Mouse (Mus musculus) kidney, adult 9 months (tissue): ENCODE measurements around the gene Gm19668.
"Not testable (repeated sequence)": the region's sequence is repeated elsewhere in the genome, so short reads cannot be mapped to it uniquely, and the experiment has no call there.

Experiments
- DNase-seq: peaks from one replicate; pipeline ENCODE4 v3.0.0; 2022

The Gm19668 gene

GRCm38 (mm10) chr10:77798921-77799508, at the start of gene Gm19668:
Gm19668 (minus strand) TSS chr10:77799133.
- no peak for DNase-seq

GRCm38 (mm10) chr10:77847538-77847937, 48.6 kb upstream of the Gm19668 start:
- DNase-seq = no peak

DNA sequence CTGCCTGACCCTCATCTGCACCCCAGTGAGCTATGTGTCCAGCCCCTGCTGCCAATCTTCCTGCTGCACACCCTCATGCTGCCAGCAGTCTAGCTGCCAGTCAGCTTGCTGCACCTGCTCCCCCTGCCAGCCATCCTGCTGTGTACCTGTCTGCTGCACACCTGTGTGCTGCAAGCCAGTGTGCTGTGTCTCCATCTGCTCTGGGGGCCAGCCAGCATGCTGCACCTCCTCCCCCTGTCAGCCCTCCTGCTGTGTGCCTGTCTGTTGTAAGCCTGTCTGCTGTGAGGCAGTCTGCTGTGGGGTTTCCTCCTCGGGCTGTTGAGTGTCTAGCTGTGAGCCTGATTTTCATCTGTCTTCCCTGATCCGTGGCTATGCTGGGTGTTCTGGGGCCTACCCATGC, 48.0 kb upstream of the Gm19668 start:
- DNase-seq = no peak

DNA sequence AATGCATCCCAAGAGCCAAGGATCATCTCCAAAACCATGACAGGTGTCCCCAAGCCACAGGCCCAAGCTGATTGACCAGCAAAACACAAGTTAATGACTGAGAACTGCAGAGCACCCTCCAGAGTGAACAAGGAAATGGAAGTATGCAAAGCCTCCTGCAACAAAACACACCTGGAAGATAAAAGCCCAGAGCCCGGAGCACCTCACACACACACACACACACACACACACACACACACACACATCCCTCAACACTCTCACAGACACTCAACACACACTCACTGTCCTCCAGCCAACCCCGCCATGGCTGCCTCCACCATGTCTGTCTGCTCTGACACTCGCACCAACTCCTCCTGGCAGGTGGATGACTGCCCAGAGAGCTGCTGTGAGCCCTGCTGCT, 47.6 kb upstream of the Gm19668 start, which contains the start of gene Gm36176:
TSS of gene Gm36176 (plus strand) at position 301 of the 400 bp plus-strand sequence.
- no peak for DNase-seq

- DNase-seq = no peak
These were observed 40.1 kb upstream of the Gm19668 start for GRCm38 (mm10) chr10:77839006-77839405.

DNA sequence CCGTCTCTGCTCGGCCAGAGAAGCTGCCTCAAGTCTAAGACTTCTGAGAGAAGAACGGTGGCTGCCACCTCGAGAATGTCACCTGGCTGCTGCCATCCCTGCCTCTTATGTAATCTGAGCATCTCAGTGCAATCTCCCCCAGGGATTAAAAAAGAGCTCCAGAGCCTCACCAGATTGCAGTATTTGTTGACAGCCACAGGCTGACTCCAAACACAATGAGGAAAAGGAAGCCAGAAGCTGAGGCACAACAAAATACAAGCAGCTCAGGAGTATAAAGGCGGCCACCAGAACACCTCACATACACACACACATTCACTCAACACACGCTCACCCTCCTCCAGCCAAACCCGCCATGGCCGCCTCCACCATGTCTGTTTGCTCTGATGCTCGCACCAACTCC, 36.7 kb upstream of the Gm19668 start, which contains the start of gene Krtap10-10:
TSS of gene Krtap10-10 (plus strand) at position 301 of the 400 bp plus-strand sequence.
- DNase-seq = no peak

DNA sequence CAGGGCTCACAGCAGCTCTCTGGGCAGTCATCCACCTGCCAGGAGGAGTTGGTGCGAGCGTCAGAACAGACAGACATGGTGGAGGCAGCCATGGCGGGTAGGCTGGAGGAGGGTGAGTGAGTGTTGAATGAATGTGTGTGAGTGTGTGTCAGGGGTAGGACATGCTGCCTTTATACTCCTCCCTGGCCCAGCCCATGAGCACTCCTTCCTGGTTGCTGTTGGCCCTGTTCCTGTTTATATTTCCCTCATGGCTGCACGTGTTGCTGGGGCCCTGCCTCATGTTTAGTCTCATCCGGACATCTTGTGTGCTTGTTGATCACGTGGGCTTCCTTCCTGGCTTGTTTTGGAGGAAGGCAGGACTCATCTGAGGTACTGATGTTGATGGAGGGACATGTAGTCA, 28.0 kb upstream of the Gm19668 start, which contains the start of gene Krtap10-4:
TSS of gene Krtap10-4 (minus strand) at position 145 of the 400 bp plus-strand sequence.
- no peak for DNase-seq

- DNase-seq = no peak
These were observed 20.3 kb upstream of the Gm19668 start for GRCm38 (mm10) chr10:77819203-77819602.

GRCm38 (mm10) chr10:77818523-77818922, 19.6 kb upstream of the Gm19668 start:
- DNase-seq = no peak

GRCm38 (mm10) chr10:77815514-77815913, 16.6 kb upstream of the Gm19668 start:
- DNase-seq = peak; percentile 13

DNA sequence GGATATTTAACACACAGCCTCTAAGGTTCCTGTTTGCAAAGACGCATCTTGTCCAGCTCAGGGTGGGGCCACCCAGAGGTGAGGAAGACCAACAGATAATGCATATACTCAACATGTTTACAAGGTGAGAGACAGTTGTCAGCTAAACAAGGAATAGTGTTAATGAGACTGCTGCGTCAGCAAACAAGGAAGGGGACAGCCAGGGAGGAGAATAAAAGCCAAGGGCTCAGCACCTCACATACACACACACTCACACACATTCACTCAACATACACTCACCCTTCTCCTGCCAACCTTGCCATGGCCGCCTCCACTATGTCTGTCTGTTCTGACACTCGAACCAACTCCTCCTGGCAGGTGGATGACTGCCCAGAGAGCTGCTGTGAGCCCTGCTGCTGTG, 15.4 kb upstream of the Gm19668 start, which contains the start of gene Gm2696:
TSS of gene Gm2696 (plus strand) at position 301 of the 400 bp plus-strand sequence.
- DNase-seq = no peak

- no peak for DNase-seq
These were observed 12.8 kb upstream of the Gm19668 start, which contains the start of gene Gm9507 for GRCm38 (mm10) chr10:77811743-77812142. Gm9507 (minus strand) TSS chr10:77811843.

GRCm38 (mm10) chr10:77804095-77804494, 5.2 kb upstream of the Gm19668 start:
- peak; percentile 9 for DNase-seq

GRCm38 (mm10) chr10:77798164-77798920, 591 bp downstream of the Gm19668 start:
- DNase-seq = not testable (repeated sequence)

- no peak for DNase-seq
These were observed 1.3 kb downstream of the Gm19668 start for GRCm38 (mm10) chr10:77797677-77798076.

DNA sequence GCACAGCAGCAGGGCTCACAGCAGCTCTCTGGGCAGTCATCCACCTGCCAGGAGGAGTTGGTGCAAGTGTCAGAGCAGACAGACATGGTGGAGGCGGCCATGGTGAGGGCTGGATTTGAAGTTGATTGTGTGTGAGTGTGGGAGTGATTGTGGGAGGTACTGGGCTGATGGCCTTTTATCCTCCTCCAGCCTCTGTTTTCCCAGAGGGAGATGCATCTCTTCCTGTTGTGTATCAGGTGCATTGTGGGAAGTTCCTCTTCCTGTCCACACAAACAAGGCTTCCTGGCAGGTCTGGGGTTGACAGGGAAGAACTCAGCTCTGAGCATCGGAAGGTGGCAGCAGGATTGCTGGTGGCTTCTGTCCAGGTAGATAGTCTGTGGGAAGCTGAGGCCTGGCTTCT, 4.0 kb downstream of the Gm19668 start, which contains the start of gene Gm9639:
TSS of gene Gm9639 (minus strand) at position 101 of the 400 bp plus-strand sequence.
- no peak for DNase-seq

DNA sequence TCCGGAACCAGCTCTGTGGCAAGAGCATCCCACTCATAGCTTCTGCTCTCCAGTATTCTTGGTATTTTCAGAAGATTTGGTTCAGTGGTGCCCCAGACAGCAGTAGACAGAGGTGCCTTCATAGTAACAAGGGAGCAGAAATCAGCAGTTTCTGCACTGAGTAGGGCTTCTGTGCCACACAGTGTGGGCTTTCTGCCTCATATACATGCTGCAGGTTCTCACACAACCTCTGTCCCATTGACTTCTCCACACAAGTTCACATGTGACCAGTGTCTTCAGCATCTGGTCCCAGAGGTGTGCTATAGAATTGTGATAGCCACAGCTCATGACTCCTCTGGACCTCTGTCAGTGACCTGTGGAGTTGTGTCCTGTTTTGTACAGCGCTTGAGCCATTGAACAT, 10.3 kb downstream of the Gm19668 start:
- DNase-seq = no peak

DNA sequence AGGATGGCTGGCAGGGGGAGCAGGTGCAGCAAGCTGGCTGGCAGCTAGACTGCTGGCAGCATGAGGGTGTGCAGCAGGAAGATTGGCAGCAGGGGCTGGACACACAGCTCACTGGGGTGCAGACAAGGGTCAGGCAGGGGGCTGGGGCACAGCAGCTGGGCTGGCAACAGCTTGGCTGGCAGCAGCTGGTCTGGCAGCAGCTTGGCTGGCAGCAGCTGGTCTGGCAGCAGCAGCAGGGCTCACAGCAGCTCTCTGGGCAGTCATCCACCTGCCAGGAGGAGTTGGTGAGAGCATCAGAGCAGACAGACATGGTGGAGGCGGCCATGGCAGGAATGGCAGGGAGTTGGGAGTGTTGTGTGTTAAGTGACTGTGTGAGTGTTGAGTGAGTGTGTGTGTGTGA, 11.1 kb downstream of the Gm19668 start, which contains the start of gene Gm7137:
TSS of gene Gm7137 (minus strand) at position 325 of the 400 bp plus-strand sequence.
- not testable (repeated sequence) for DNase-seq

DNA sequence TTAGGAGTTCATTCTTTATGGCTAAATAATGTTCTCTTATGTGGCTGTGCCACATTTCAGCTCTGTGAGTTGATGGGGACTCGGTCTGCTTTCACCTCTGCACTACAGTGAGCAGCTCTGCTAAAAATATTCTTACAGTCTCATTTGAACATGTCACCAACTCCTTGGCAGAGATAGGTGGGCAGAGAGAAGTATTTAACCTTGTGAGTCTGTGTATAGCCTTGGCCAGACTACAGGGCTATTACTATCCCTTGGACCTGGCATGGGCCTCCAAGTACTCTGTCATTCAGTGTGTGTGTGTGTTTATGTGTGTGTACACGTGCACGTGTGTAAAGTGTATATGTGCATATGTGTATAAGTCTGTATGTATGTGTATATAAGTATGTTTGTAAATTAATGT, 15.5 kb downstream of the Gm19668 start:
- DNase-seq = not testable (repeated sequence)

GRCm38 (mm10) chr10:77782442-77782841, 16.5 kb downstream of the Gm19668 start, which contains the start of gene Gm3250:
Gm3250 (minus strand) TSS chr10:77782542.
- not testable (repeated sequence) for DNase-seq

DNA sequence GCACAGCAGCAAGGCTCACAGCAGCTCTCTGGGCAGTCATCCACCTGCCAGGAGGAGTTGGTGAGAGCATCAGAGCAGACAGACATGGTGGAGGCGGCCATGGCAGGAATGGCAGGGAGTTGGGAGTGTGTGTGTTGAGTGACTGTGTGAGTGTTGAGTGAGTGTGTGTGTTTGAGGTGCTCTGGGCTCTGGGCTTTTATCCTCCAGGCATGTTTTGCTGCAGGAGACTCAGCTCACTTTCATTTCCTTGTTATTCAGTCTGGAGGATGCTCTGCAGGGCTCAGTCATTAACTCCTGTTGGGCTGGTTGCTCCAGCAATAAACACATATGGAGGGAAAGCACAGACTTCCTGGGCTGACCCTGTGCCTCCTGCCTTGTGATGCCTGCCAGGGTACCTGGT, 22.1 kb downstream of the Gm19668 start, which contains the start of gene Gm7138:
TSS of gene Gm7138 (minus strand) at position 101 of the 400 bp plus-strand sequence.
- DNase-seq = not testable (repeated sequence)

DNA sequence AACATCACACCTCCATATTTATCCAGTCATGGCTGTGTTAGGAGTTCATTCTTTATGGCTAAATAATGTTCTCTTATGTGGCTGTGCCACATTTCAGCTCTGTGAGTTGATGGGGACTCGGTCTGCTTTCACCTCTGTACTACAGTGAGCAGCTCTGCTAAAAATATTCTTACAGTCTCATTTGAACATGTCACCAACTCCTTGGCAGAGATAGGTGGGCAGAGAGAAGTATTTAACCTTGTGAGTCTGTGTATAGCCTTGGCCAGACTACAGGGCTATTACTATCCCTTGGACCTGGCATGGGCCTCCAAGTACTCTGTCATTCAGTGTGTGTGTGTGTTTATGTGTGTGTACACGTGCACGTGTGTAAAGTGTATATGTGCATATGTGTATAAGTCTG, 26.8 kb downstream of the Gm19668 start:
- DNase-seq = not testable (repeated sequence)

DNA sequence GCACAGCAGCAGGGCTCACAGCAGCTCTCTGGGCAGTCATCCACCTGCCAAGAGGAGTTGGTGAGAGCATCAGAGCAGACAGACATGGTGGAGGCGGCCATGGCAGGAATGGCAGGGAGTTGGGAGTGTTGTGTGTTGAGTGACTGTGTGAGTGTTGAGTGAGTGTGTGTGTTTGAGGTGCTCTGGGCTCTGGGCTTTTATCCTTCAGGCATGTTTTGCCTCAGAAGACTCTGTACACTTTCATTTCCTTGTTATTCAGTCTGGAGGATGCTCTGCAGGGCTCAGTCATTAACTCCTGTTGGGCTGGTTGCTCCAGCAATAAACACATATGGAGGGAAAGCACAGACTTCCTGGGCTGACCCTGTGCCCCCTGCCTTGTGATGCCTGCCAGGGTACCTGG, 27.7 kb downstream of the Gm19668 start, which contains the start of gene Gm3238:
TSS of gene Gm3238 (minus strand) at position 101 of the 400 bp plus-strand sequence.
- DNase-seq = not testable (repeated sequence)
